Mouse (Mus musculus): ENCODE measurements around the gene Gdf11. TPM values are rescaled to one million over a fixed set of nuclear protein-coding genes. Genes with fewer than 3 reads are reported as not detected.

Gene Gdf11
- total RNA-seq, 4 experiments from 2014 or later: 2.7 to 8.9 (median 5.9) TPM

DNA sequence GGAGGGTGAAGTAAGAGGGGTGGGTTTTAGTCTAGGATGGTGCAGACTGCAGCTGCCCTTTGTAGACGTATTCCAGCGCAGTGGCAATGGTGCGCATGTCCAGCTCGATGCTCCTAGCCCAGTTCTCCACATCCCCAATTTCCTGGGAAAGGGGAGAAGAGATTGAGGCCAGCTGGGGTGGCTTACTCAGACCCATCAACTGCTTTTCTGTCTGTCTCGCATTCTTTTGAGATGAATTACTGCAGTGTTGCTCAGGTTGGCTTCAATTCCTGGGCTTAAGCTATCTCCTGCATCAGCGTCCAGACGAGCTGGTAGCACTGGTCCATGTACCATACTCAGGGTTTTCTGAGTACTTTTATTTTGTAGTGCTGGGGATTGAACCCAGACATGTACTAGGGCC, 28.4 kb upstream of the Gdf11 start:
- no peak for DNase-seq (ENCODE audit: low spot score in 2 of 2)

DNA sequence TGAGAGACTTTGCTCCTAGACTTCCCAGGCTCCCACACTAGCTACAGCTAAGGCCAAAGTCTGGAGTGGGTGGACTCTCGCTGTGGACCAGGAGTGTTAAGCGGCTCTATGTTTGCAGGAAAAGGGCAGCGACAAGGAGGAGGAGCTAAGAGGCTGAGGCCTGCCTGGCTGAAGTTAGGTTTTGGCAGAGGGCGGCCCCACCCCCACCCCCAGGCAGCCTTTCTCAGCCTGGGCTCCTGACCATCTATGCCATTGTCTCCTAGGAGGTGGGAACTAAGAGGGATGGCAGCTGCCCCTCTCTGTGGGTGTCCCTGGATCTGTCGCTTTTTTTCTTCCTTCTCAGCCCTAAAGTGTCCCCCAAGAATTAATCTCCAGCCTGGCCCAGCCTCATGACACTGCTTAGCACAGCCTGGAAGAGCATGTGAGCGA, 27.7 kb upstream of the Gdf11 start:
- no peak for DNase-seq (ENCODE audit: low spot score in 2 of 2)

DNA sequence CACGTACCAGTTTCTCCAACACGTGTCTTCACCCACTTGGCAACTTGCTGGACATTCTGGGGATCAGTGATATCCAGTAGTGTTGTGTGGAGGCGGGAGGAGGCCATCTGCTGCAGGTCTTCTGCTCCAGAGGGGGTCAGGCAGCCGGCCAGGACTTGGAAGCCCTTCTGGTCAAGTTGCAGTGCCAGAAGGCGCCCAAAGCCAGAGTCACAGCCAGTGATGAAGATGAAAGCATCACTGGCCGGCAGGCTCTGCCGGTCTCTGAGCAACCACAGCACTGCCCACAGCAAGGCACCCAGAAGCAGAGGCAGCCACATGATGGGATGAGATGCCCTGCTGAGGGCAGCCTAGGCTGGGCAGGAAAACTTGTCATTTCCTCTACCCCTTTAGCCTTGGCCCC, 26.7 kb upstream of the Gdf11 start:
- DNase-seq (ENCODE audit: low spot score in 2 of 2): peak; percentile 64 to 77

DNA sequence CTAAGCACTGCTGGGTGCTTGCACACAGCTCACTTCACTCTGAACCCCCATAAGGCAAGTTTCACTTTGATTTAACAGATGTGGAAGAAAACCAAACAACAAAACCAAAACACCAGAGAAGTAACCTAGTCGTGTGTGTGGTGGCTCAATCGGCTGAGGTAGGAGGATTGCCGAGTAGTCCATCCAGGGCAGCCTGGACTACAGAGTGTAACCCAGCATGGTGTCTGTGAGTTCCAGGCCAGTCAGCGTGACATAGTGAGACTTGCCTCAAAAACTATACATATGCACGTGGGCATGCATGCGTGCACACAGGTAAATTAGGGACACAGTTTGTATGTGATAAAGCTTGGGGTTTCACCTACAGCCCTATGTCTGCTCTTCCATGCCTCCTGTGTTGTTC, 25.9 kb upstream of the Gdf11 start:
- no peak for DNase-seq (ENCODE audit: low spot score in 2 of 2)

GRCm38 (mm10) chr10:128916665-128917064, 25.1 kb upstream of the Gdf11 start:
- no peak for DNase-seq (ENCODE audit: low spot score in 2 of 2)

DNA sequence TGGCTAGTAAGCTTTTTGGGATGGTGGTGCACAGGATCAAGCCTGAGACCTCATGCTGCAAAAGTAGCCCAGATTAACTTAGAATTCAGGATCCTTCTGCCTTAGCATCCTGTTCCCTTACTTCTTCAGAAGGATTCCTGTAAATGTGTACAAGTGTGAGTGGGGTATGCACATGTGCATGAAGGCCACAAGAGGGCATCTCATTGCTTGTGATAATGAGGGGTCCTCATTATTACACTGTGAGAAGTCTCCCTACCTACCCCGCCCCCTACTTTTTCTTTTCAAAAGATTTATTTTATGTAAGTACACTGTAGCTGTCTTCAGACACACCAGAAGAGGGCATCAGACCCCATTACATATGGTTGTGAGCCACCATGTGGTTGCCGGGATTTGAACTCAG, 24.0 kb upstream of the Gdf11 start:
- DNase-seq (ENCODE audit: low spot score in 2 of 2): no peak

GRCm38 (mm10) chr10:128913696-128914095, 22.2 kb upstream of the Gdf11 start:
- DNase-seq (ENCODE audit: low spot score in 2 of 2): no peak

GRCm38 (mm10) chr10:128913219-128913618, 21.7 kb upstream of the Gdf11 start:
- peak; percentile 73 to 76 for DNase-seq (ENCODE audit: low spot score in 2 of 2)

- DNase-seq (ENCODE audit: low spot score in 2 of 2): no peak
Measured at GRCm38 (mm10) chr10:128912791-128913190, 21.3 kb upstream of the Gdf11 start.

DNA sequence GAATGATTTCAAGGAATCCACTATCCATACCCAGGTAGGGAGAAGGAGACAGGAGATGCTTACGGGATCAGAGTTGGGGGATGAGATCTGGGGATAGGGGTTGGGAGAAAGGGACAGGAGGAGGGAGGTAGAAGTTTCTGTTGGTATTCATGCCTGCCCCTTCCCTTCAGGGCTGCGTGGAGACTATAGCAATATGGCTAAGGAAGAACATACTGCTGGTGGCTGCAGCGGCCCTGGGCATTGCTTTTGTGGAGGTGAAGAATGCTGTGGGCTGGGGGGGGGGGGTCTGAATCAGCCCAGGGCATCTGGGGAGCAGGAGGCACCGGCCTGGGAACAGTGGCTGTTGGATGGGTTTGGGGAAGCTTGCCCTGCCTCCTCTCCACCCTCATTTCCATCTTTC, 20.8 kb upstream of the Gdf11 start:
- DNase-seq (ENCODE audit: low spot score in 2 of 2): no peak

- DNase-seq (ENCODE audit: low spot score in 2 of 2): no peak
Measured at GRCm38 (mm10) chr10:128911430-128911829, 19.9 kb upstream of the Gdf11 start.

DNA sequence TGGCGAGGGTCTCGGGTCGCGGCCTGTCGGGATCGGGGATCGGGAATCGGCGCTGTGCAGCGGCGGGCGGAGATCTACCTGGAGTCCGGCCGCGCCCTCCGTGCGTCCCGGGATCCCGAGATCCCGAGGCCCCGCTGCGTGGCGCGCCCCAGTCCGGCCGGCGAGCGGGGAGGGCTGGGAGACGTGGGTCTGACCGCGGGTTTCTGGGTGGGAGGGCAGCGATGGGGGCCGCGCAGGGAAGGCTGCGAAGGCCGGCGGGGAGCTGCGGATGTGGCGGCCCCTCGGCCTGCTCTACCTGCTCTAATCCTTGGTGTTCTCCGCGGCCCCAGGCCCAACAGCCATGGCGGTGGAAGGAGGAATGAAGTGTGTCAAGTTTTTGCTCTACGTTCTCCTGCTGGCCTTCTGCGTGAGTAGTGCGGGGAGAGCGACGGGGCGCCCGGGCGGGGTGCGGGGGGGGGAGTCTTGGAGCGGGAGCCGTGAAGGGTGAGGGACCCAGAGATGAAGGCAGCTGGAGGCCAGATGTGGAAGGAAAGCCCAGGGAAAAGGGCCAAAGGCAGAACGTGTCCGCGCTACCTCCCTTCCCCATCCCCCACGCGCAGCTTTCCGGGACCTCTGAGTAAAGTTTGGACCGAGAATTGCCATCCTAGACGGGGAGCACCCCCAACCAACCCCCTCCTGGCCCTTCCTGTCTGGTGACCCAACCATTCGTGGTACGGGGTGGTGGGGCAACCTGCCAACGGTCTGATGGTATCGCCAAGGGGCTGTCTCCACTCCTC, 18.7 kb upstream of the Gdf11 start:
- peak in 1 of 2 experiments; percentile 47 for DNase-seq (ENCODE audit: low spot score in 2 of 2)

- DNase-seq (ENCODE audit: low spot score in 2 of 2): peak; percentile 87 to 91
Measured at GRCm38 (mm10) chr10:128909567-128910028, 18.1 kb upstream of the Gdf11 start.

GRCm38 (mm10) chr10:128908778-128909448, 17.4 kb upstream of the Gdf11 start:
- DNase-seq (ENCODE audit: low spot score in 2 of 2): no peak

- no peak for DNase-seq (ENCODE audit: low spot score in 2 of 2)
Measured at GRCm38 (mm10) chr10:128904812-128905211, 13.3 kb upstream of the Gdf11 start.

GRCm38 (mm10) chr10:128902409-128902988, 11.0 kb upstream of the Gdf11 start:
- DNase-seq (ENCODE audit: low spot score in 2 of 2): no peak

DNA sequence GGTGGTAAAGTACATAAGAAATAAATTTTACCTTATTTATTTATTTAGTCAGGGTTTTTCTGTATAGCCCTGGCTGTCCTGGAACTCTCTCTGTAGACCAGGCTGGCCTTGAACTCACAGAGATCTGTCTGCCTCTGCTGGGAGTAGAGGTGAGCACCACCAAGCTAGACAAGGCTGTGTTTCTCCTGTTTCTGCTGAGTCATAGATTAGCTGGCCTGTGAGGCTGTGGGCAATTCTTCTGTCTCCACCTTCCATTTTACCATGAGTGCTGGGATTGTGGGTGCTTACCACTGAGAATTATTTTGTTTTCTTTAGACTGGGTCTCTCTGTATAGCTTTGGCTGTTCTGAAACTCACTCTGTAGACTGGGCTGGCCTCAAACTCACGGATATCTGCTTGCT, 9.9 kb upstream of the Gdf11 start:
- no peak for DNase-seq (ENCODE audit: low spot score in 2 of 2)

DNA sequence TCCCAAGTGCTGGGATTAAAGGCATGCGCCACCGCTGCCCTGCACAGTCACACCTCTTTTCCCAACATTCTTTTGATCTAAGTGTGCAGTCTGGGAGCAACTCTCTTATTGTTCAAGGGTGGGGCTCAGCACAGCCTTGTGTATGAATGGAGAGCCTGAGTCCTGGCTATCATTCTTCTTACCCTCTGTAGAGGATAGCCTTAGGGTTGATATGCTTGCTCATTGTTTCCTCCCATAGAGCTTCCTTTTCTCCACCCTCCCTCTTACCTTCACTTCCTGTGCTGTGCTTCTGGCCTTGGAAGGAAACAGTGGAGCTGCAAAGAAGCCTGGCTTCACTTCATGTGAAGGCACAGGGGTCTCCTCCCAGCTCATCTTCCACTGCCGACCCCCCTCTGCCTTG, 9.2 kb upstream of the Gdf11 start, which contains the start of gene Cd63:
Gene Cd63 (plus strand): TSS at position 292 of the 400 bp plus-strand sequence.
- DNase-seq (ENCODE audit: low spot score in 2 of 2): no peak

GRCm38 (mm10) chr10:128899759-128900490, 8.4 kb upstream of the Gdf11 start:
- no peak for DNase-seq (ENCODE audit: low spot score in 2 of 2)

GRCm38 (mm10) chr10:128897501-128897900, 6.0 kb upstream of the Gdf11 start:
- no peak for DNase-seq (ENCODE audit: low spot score in 2 of 2)

DNA sequence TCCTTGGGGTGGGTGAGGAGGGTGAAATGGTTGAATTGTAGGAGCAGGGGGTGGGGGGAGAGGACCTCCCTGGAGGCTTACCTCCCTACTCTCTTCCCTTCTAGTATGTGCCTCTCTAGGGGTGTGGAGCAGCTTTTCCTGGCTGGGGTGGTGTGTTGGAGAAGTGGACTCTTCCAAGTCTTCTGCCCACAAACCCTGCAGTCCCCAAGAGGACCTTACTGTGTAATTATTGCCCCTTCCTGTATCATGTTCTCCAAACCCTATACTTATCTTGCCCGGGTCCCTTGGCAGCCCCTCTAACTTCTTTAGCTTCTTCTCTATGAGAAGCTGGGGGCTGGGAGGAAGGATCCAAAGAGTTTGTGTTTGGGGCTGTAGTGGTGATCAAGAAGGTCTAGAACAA, 5.3 kb upstream of the Gdf11 start:
- DNase-seq (ENCODE audit: low spot score in 2 of 2): no peak
